Mouse (Mus musculus): ENCODE results near the gene Rftn2. TPM values are rescaled to one million over a fixed set of nuclear protein-coding genes. Genes with fewer than 3 reads are reported as not detected.

Gene Rftn2
- total RNA-seq, 4 experiments from 2014 or later = 32.0 to 37.6 (median 32.9) TPM

DNA sequence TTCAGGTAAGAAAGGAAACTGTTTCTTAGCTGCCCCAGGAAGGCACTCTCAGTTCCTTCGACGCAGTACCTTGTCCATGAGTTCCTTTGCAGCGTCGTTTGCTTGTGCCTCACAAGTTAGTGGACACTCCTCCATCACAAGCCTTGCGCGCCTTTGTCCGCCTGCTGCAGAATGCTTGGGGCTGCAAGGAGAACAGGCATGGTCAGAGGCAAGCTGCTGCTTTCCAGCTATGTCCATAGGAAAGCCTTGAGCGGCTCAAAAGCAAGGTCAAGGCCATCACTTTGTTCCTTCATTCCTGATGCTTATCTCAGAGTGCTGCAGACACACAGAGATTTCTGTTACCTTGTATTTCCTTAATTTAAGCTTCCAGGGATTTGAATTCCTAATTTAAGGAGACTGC, 15.5 kb downstream of the Rftn2 start:
- DNase-seq (ENCODE audit: low spot score in 2 of 2) = no peak

DNA sequence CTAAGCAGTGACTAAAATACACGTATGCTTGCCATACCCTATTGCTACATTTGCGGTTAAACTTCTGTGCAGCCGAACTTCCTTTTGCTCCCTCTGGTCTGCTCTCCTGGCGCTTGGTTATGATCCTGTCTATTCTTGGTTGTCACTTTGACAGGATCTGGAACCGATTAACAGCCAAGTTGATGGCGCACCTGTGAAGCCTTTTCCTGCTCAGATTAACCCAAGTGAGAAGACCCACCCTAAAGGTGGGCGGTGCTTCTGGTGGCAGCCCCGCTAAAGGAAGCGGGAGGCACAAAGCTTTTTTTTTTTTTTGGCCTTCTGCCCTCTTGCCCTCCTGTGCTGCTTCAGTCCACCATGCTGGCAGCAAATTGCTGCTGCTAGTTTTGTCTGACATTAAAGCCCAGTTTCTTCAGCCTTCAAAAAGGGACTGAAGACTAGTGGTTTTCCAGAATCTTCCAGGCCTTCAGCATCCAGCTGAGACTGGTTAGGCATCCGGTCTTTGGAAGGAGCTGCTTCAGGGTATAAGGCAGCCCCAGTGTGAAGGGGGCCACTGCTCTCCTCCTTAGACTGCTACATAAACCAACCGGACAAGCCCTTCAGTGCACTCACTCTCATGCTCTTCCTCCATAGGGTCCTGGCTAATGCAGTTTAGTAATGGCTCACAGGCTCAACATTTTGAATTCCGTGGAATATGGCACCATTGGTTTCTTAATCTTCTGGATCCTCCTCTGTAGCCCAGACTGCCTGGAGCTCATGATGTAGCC, 16.2 kb downstream of the Rftn2 start:
- no peak for DNase-seq (ENCODE audit: low spot score in 2 of 2)

DNA sequence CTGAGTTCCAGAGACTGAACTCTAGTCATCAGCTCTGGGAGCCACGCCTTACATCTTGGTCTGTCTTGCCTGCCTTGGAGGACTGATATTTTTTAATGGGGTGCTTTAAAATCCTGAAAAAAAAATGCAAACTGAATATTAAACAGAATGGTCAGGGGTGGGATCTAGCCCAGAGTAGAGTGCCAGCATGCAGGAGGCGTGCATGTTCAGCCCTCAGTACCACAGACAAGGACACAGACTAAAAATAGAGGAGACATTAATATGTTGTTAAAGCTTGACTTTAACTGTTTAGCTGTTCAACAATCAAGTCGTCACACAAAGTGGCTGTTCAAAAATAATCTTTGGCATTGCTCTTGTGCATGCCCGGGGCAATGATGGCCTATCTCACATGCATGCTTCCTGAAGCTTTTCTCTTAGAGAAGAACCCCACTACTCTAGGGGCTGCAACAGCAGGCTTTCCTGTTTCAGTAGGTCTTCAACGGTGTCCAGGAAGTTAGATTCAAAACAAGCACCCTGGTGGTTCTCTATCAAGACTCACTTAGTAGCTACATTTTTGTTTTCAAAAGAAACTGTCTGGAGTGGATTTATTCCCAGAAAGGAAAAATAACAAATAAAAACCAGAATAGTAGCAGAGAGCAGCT, 18.0 kb downstream of the Rftn2 start:
- DNase-seq (ENCODE audit: low spot score in 2 of 2) = no peak

DNA sequence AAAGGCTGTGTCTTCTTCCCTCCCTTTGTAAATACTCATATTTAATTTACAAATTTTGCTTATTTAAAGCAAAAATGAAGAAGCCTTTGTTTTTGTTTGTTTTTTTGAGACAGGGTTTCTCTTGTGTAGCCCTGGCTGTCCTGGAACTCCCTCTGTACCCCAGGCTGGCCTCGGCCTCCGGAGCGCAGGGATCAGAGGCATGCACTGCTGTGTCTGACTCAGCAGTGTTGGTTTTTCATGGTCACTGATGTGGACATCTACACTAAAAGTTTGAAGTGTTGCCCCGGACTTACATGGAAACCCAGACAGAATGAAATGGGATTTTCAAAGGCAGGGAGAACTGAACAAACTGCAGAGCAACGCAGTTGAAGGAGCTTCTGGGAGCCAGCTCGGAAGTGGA, 19.0 kb downstream of the Rftn2 start:
- no peak for DNase-seq (ENCODE audit: low spot score in 2 of 2)

DNA sequence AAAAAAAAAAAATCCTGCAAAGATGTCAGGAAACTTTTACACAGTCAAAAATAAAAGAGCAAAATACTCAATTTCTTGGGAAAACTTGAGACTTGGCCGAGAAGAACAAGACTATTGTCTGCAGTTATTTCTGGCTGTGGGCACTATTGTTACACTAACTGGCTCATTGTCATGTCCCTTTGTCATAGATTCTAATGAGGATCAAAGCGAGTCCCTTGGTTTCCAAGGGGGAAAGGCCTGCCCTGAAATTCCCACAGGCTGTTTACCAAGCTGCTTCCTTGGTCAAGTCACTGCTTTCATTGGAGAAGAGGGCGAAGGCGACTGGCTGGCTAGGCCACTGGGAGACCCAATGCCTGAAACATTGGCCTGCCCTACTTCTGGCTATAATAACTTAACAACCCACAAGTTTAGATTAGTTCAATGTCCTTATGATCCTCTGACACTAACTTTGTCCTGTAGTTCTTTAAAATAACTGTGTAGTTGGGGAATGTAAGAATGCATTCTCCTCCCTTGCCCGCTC, 20.7 kb downstream of the Rftn2 start:
- no peak for DNase-seq (ENCODE audit: low spot score in 2 of 2)

DNA sequence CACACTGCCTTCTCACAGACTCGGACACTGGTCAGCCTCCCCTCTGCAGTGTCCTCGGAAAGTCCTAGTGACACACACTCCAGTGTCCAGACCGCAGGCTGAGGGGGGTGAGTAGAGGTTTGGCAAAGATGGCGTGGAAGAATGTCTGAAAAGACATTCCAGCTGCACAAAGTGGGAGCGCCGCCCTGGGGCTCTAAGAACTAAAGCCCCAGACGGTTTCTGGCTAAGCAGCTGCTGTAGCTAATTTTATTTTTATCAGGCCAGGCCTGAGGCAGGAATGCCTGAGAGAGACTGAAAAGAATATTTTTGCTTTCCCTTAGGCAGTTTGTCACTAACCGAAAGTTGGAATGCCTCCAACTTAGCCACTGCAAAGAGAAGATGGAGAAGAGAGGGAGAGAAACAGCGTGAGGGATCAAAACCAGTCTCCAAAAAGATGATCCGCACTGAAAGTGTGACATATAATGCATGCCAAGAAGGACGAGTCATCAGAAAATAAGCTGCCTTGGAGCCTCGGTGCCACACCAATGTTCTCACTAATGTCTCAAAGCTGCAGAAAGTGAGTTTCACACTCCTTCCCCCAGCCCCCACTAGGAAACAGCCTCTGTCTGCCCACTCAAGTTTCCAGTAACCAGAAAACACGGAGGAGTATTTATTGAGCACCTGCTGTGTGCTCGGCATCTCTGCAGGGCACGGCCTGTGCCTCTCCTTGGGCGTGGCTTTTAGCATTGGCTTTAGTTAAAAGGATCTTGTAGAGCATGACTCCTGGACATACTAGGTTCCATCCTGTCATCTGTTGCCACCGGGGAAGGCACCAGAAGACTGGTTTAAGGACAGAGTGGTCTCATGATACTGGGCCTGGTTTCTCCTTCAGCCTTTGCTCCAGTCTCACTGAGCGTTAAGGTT, 24.5 kb downstream of the Rftn2 start:
- peak; percentile 30 to 34 for DNase-seq (ENCODE audit: low spot score in 2 of 2)

DNA sequence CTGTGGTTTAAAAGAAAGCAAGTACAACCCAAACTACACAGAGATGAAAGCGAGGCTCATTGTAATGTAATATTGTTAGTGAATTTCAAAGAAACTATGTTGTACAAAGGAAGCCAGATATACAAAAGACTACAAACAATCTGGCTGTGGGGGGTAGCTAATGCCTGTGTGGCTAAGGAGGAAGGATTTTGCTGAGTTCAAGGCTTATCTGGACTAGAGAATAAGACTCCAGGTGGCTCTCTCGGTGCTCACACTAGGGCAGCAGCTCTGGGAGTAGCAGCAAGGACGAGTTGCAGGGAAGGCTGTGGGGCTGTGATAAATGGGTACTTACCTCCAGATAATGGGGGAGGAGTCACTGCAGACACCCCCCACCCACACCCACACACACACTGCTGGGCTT, 27.9 kb downstream of the Rftn2 start:
- no peak for DNase-seq (ENCODE audit: low spot score in 2 of 2)

DNA sequence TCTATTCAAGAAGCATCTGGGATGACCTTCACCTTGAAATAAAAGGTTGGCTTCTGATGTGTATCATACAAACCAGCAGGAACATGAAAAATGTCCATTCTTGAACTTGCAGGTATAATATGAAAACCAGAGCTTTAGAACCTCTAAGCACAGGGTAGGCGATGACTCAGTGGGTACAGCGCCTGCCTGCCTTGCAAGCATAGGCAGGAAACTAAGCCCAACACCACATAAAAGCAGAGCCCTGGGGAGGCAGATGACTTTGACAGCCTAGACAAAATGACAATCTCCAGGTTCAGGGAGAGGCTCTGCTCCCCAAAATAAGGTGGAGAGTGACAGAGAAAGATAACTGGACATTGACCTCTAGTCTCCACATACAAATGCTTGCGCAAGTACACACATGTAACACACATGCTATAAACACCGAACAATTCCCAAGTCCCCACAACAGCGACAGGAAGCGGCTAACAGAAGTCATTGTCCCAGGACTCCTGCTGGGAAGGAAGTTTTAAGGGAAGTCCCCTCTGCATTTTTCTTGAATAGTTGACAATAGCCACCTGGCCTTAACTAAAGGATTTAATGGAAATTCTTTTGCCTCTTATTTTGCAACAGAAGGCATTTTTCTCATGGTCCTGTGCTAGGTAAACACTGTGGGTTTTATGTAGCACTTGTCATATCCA, 30.1 kb downstream of the Rftn2 start:
- no peak for DNase-seq (ENCODE audit: low spot score in 2 of 2)

DNA sequence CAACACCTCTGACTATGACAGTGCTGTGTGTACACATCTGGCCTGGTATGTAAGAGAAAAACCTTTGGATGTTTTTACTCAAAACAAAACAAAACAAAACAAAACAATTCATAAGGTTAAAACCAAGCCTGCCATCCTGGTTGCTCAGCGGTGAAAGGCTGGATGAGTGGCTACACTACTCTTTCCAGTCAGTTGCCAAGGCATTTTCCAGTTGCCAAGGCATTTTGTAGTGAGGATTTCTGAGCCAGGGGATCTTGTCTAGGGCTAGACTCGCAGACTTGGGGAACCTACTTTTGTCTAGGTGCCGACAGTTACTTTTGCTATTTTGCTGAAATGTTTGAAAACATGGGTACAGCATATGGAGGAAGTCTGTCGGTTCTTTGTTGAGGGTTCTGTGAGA, 31.6 kb downstream of the Rftn2 start:
- DNase-seq (ENCODE audit: low spot score in 2 of 2) = no peak

DNA sequence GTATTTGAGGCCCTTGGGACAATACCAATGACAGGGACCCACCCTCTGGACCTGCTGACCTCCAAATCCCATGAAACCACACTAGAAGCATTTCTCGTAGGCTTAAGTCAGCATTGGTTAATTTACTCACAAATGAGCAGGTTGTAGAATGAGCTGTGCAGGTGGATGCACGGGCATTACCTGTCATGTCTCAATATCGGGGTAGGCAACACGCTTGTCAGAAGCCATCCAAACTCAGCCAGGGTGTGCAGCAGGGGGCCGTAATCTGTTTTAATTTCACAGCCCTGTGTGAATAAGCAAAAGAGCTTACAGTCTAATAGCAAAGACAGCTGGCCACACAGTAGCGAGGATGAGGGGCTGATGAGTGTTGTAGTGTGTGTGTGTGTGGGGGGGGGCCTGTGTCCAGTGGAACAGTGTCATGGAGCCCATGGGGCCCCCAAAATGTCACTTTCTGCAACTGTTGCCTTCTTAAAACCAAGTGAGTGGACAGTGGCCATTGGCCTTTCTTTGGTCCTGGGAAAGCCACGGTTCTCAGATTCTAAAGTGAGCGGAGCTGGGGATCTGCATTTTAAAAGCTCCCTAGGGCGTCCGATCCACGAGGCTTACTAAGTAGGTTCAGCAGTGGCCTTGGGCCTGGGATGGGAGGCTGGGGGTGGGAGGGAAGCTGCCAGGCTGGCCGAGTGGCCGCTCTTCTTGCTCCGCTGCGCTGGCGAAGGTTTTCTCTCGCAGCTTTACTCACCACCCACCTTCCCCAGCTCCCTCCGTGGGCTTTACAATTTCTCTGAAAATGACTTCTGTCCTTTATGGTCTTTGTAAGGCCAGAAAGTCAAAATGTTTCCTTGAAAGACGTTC, 32.3 kb downstream of the Rftn2 start:
- DNase-seq (ENCODE audit: low spot score in 2 of 2) = no peak

DNA sequence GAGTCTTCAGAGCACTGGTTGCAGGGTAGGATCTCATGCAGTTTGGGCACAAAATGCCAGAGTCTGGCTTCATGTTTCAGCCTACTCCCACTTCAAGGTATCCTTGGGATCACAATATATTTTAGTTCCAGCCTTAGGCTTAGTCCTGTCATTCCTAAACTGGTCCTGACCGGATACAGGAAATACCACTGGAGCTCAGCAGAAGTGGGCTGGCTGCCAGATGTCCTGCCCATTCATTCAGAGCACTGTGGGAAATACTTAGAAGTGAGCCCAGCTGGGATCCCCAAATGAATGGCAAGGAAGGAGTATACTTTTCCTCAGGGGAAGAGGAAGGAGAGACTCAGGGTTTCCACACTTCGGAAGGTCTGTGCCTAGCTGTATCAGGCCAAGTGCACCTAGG, 33.3 kb downstream of the Rftn2 start:
- DNase-seq (ENCODE audit: low spot score in 2 of 2) = no peak

DNA sequence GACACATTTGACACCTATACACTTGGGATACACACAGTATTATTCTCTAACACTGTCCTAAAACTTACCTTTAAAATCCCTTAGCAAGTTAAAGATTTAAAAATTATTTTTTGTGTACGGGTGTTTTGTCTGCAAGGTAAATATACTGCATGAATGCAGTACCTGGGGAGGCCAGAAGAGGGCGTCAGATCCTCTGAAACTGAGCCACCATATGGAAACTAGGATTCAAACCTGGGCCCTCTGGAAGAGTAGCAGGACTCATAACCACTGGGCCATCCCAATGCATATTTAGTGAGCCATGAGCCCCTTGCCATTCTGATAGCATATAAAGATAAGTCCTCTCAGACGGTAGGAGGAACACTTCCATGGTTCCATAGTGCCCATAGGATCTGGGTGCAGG, 33.8 kb downstream of the Rftn2 start:
- DNase-seq (ENCODE audit: low spot score in 2 of 2) = no peak

DNA sequence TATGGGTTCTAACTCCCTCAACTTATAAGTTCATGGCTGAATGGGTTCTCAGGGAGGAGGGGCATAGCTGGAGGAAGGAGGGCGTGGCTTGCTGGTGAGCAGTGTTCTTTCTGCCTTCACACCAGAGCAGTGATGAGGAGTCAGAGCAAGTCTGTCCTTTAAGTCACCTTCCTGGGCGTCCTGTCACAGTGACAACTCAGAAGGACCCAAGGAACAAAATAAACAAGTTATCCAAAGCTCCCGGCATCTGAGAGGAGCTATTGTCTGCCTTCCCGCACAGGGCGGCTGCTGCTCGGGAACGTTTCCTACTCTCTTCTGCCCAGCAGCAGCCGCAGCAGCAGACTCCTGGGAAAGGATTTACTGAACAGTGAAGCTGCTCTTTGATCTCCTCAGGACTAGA, 34.6 kb downstream of the Rftn2 start:
- DNase-seq (ENCODE audit: low spot score in 2 of 2) = no peak

DNA sequence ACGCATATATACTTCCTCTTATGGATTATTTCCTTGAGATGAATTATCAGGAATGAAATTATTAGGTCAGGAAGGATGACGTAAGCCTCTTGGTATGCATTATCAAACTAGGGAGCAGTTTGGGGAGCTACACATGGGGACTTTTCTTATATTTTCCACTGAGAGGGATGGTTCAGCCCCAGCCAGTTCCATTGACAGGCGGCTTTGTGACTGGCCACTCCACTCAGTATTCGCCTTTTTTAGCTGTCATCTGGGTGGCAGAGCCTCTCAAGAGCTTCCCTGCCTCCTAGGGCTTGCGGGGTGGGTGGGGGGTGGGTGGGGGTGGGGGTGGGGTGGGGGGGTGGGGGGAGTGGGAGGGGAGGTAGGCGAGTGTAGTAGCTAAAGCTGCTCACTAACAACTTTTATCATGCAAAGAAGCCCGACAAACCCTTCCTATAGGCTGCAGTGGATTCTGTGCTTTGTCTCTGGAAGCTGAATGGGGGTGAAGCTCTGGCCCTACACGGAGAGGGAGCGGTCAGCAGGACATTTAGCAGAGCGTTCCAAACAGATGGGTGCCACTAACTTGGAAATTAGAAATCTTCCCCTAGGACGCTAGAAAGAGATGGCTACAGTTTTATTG, 39.9 kb downstream of the Rftn2 start:
- DNase-seq (ENCODE audit: low spot score in 2 of 2) = no peak

DNA sequence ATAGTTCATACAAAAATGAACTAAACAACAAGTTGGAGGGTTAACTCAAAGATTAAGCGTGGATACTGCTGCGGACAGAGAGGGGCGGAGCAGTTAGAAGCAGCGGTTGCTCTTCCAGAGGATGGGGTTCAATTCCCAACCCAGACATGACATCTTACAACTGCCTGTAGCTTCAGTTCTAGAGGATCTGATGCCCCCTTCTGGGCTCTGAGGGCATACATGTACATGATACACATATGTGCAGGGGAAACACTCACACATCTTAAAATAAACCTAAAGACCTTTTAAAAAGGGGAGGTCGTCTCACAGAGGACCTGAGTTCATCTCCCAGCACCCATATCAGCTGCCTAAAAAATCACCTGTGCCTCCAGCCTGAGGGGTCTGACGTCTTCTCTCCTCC, 40.9 kb downstream of the Rftn2 start:
- no peak for DNase-seq (ENCODE audit: low spot score in 2 of 2)

DNA sequence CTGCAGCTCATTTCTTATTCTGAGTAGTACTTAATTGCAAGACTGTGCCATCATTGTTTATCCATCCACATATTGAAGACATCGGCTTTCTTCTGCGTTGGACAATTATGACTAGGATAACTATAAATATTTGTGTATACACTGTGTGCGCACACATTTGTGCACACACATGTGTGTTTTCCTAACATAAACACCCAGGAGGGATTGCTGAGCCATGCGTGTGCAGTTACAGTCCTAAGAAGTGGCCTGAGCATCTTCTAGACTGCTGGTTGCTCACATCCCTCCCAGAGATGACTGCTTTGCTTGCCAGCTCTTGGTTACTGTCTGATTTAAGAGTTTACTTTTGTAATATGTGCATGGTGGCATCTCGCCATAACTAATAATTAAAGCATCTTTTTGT, 44.2 kb downstream of the Rftn2 start:
- DNase-seq (ENCODE audit: low spot score in 2 of 2) = no peak

DNA sequence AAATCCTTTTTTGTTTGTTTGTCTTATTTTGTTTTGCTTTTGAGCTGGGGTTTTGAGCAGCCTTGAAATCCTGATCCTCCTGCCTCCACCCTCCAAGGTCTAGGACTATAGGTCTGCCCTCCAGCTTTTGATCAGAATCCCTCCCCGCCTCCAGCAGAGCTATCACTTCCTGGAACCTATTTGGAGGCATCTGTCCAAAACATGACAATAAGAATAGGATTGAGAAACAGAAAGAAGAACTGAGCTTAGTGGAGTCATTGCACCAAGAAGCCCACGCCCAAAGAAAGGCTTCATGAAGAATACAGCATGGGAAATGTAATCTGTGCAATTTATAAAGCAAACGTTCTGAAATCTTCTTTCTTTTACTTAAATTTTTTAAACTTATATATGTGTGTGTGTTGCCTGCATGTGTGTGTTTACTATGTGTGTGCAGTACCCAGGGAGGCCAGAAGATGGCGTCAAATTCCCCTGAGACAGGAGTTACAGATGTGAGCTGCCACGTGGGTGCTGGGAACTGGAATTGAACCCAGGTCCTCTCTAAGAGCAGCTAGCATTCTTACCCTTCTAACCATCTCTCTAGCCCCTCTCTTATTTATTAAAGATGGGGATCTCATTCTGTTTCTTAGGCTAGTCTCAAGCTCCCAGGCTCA, 46.5 kb downstream of the Rftn2 start:
- no peak for DNase-seq (ENCODE audit: low spot score in 2 of 2)

DNA sequence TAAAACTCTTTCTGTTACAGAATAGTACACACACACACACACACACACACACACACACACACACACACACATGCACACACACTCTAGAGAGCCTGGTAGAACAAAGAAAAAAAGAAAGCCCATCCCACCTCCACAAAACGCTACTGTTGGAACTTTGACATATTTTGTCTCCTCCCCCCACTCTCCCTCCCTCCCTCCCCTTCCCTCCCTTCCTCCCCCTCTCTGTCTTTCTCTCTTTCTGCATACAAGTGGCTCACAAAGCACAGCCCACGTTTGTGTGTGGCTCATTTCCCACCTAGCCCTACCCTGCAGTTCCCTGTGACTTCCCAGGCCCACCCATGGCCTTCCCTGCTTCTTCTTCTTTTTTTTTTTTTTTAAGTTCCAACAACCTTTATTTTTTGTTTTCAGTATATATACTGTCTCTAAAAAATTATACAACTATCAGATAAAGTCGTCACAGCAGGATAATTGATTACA, 52.0 kb downstream of the Rftn2 start:
- no peak for DNase-seq (ENCODE audit: low spot score in 2 of 2)
